Mouse (Mus musculus) stomach, embryonic 14.5 days (tissue): Measurements from ENCODE around the gene Tdp2. TPM values are rescaled to one million over a fixed set of nuclear protein-coding genes. Genes with fewer than 3 reads are reported as not detected.

ENCODE experiments used
- ATAC-seq: fragments of 200-750 bp; cut with Nextera tagmentation; 2 replicates; pipeline ENCODE4 v1.8.0; 2017; ENCODE audit warnings: low read depth, moderate TSS enrichment; ENCODE audit not compliant: insufficient number of reproducible peaks, insufficient read depth, low FRiP score
- H3K27ac ChIP-seq: fragments of 300-500 bp; sonication (generic); 2 replicates; pipeline ENCODE4 v1.5.1; 2014; ENCODE audit warnings: mild to moderate bottlenecking, low read length, moderate library complexity, mixed read lengths
- H3K27me3 ChIP-seq: fragments of 300-500 bp; sonication (generic); 2 replicates; pipeline ENCODE4 v1.6.1; 2014; ENCODE audit warnings: low read length, control low read depth, mixed read lengths; ENCODE audit not compliant: control insufficient read depth, insufficient read depth
- H3K36me3 ChIP-seq: fragments of 300-500 bp; sonication (generic); 2 replicates; pipeline ENCODE4 v1.6.1; 2014; ENCODE audit warnings: mild to moderate bottlenecking, control low read depth, low read length, moderate library complexity, mixed read lengths; ENCODE audit not compliant: control insufficient read depth, insufficient read depth
- H3K4me1 ChIP-seq: fragments of 300-500 bp; sonication (generic); 2 replicates; pipeline ENCODE4 v1.6.1; 2014; ENCODE audit warnings: low read length, control low read depth, mixed read lengths; ENCODE audit not compliant: control insufficient read depth, insufficient read depth
- H3K4me2 ChIP-seq: fragments of 300-500 bp; sonication (generic); replicated peaks from 2 replicates; pipeline ENCODE4 v1.6.1; 2014; ENCODE audit warnings: low read depth, low read length, control low read depth
- H3K4me3 ChIP-seq: fragments of 300-500 bp; sonication (generic); 2 replicates; pipeline ENCODE4 v1.5.1; 2014; ENCODE audit warnings: low read depth, low read length, control low read depth
- H3K9ac ChIP-seq: fragments of 300-500 bp; sonication (generic); replicated peaks from 2 replicates; pipeline ENCODE4 v1.6.1; 2014; ENCODE audit warnings: low read depth, mild to moderate bottlenecking, control low read depth, low read length, moderate library complexity, mixed read lengths
- H3K9me3 ChIP-seq: fragments of 300-500 bp; sonication (generic); 2 replicates; pipeline ENCODE4 v1.6.1; 2016; ENCODE audit warnings: low read depth, low read length, control low read depth; ENCODE audit not compliant: control insufficient read depth
- WGBS: fragments of 180-500 bp; shearing (Covaris S2); extraction: QIAGEN DNeasy Blood & Tissue Kit; methylation state at CpG from one replicate; pipeline ENCODE4 v1.1.7; 2014; 5-methylcytosine and 5-hydroxymethylcytosine counted together
- polyA plus RNA-seq: library from polyadenylated mRNA; unstranded; fragments of >200 nt; fragmentation: Nextera tagmentation; extraction: Ambion mirVana; gene quantifications from 2 replicates; pipeline ENCODE4 v1.2.1, GENCODE M21; 2014

Tdp2 gene
- polyA plus RNA-seq = 58.3 and 61.7 TPM in 2 replicates

DNA sequence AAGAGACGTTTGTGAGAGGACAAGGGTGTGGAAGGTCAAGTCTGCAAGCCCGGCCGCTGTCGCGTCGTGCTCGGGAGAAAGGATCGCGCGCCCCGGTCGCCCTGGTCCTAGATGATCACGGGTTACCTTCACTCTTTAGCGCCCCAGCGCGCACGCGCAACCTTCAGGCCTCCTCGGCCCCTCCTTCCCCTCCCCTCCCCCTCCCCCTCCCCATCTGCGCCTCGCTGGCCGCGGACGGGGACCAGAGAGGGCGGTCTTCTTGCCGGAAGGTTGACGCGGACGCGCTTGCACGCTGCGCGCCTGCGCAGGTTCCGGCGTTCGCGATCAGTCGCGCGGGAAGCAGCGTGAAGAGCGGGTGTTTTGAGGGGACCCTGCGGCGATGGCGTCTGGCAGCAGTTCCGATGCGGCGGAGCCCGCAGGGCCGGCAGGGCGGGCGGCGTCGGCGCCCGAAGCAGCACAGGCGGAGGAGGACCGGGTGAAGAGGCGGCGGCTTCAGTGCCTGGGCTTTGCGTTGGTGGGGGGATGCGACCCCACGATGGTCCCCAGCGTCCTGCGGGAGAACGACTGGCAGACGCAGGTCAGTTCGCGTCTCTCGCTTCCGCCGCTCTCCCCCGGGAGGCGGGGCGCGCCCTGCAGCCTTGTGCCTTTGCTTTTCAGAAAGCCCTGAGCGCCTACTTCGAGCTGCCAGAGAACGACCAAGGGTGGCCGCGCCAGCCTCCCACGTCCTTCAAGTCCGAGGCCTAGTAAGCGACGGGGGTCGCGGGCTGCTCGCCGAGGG is at the start of gene Tdp2, which contains the start of gene Acot13:
Tdp2 (plus strand) TSS at position 327 of the 778 bp plus-strand sequence.
Acot13 (minus strand) TSS at position 188 of the 778 bp plus-strand sequence.
- WGBS = under 1% methylated on average over 87 of the region's 90 CpGs
- H3K4me2 ChIP-seq = peak within 1 kb of the TSS; percentile 74
- peak; percentile 97 for ATAC-seq
- peak within 1 kb of the TSS; percentile 94 for H3K27ac ChIP-seq
- no peaks in the 10 kb centered on the region for H3K27me3 ChIP-seq
- H3K36me3 ChIP-seq = no peaks in the 10 kb centered on the region
- peaks cover 18% of the 10 kb centered on the region for H3K4me1 ChIP-seq
- peak within 1 kb of the TSS; percentile 76 for H3K4me3 ChIP-seq
- peak within 1 kb of the TSS; percentile 94 for H3K9ac ChIP-seq
- H3K9me3 ChIP-seq = no peaks in the 10 kb centered on the region

DNA sequence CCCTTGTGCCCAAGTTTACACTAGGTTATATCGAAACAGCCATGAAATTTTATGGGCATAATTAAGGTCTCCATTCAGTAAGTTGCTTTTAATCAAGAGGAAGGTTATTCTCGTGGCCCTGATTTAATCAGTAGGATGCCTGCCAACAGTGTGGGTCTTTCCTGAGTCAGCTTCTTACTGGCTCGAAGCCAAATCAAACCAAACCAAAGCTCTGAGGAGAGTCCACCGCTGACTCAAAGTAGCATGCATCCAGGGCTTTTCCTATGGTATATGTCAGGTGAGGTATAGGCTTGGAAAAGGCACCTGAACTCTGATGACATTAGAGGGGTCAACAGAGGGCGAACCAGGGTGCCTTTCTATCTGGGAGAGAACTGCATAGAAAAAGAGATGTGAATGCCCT is 49.6 kb upstream of the Tdp2 start:
- Histone ChIP-seq H3K9ac (no peak overlapping the region), H3K27me3 (no peaks in the 10 kb centered on the region), H3K4me2 (no peak overlapping the region), H3K4me3 (no peak overlapping the region), H3K36me3 (no peaks in the 10 kb centered on the region), H3K4me1 (no peaks in the 10 kb centered on the region), H3K9me3 (no peaks in the 10 kb centered on the region), H3K27ac (no peak overlapping the region)
- no peak for ATAC-seq
- WGBS = 67% methylated on average over 5 of the region's 5 CpGs

DNA sequence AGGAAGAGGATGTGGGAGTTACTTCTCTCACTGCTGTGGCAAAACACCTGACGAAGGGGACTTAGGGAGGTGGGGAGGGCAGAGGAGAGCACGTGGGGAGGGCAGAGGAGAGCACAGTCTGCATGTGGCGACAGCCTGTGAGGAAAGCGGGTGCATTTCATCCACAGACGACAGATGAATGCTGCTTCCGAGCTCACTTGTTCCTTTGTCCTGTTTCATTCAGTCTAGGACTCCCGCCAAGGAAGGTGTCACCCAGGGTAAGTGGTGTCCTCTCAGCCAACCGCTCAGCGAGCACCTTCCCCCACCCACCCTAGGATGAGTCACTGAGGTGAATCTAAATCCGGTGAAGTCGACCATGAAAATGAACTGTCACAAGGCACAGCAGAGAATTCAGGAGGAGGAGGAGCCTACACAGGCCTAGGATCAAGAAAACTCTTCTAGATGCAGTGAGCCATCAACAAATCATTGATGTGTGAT is 45.4 kb upstream of the Tdp2 start:
- WGBS = 54% methylated on average over 11 of the region's 11 CpGs
- no peaks in the 10 kb centered on the region for H3K9me3 ChIP-seq
- H3K4me1 ChIP-seq = no peaks in the 10 kb centered on the region
- ATAC-seq = no peak
- no peak overlapping the region for H3K9ac ChIP-seq
- H3K4me2 ChIP-seq = no peak overlapping the region
- no peaks in the 10 kb centered on the region for H3K36me3 ChIP-seq
- no peak overlapping the region for H3K27ac ChIP-seq
- H3K27me3 ChIP-seq = no peaks in the 10 kb centered on the region
- H3K4me3 ChIP-seq = no peak overlapping the region

DNA sequence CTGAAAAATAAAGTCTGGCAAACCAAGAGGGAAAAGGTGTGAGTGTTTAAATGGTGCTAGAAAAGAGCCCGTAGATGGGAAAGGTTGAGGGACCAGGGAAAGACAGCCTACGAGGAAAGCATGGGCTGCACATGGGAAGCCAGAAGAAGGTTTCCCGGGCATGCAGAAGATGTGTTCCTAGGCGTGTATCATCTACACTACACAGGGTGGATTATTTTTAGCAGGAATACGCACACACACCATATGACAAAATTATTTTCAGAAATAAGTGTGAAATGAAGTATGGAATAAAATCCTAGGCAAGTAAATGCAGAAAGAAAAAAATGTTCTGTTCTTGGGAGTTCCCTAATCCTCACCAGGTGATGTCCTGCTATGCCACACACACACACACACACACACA is 44.0 kb upstream of the Tdp2 start:
- H3K9me3 ChIP-seq = no peaks in the 10 kb centered on the region
- no peaks in the 10 kb centered on the region for H3K27me3 ChIP-seq
- WGBS = 92% methylated on average over 5 of the region's 5 CpGs
- no peak overlapping the region for H3K4me2 ChIP-seq
- H3K36me3 ChIP-seq = no peaks in the 10 kb centered on the region
- no peak overlapping the region for H3K27ac ChIP-seq
- no peak overlapping the region for H3K9ac ChIP-seq
- ATAC-seq = no peak
- H3K4me1 ChIP-seq = no peaks in the 10 kb centered on the region
- no peak overlapping the region for H3K4me3 ChIP-seq

DNA sequence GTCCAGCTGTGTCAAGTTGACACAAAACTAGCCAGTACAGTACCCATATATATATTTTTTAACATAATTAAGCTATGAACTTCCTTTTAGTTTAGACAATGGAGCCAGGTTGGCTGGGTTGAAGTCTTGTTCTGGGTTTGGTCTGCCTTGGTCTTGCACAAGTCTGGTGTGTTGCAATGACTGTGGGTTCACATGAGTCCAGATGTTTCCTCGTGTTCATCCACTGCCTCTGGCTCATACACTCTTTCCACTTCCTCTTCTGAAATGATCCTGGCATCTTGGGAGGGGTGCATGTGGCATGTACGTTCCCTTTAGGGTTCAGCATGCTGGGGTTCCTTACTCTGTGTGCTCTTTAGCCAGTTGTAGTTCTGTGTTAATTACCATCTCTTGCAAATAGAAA is 40.1 kb upstream of the Tdp2 start:
- no peak for ATAC-seq
- Histone ChIP-seq H3K36me3 (no peaks in the 10 kb centered on the region), H3K4me1 (no peaks in the 10 kb centered on the region), H3K4me3 (no peak overlapping the region), H3K4me2 (no peak overlapping the region), H3K9me3 (no peaks in the 10 kb centered on the region), H3K27me3 (no peaks in the 10 kb centered on the region), H3K9ac (no peak overlapping the region), H3K27ac (no peak overlapping the region)
- WGBS = 69% methylated on average over 2 of the region's 2 CpGs

DNA sequence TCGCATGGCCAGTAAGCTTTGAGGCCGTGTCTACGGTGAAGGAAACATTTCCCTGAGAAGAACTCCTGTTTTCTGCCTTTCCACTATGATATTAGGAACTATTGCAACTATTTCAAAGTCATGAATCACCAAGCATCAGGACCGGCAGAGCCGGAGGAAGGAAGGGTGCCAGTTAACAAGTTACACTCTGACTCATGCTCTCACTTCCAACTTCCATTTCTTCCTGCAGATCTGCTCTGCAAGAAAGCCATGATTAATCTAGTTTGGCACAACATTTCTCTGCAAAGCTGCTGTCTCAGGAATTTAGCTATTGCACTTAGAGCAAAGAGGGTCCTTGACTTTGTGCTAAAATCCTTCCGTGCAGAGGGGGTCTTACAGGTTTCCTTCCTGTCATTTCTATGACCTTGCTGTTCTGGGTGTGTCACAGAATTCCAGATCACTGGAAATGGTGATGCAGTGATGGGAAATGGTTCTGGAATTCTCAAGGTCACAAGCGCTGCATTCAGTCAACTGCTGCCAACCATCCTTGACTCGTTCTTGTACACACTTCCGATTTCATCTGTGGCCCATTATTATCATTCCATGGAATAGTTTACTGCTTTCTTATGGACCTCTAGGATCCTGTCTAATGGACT is 39.0 kb upstream of the Tdp2 start:
- Histone ChIP-seq H3K27me3 (no peaks in the 10 kb centered on the region), H3K4me2 (no peak overlapping the region), H3K9me3 (no peaks in the 10 kb centered on the region), H3K27ac (no peak overlapping the region), H3K4me1 (no peaks in the 10 kb centered on the region), H3K36me3 (no peaks in the 10 kb centered on the region), H3K4me3 (no peak overlapping the region), H3K9ac (no peak overlapping the region)
- WGBS = 76% methylated on average over 9 of the region's 9 CpGs
- no peak for ATAC-seq

DNA sequence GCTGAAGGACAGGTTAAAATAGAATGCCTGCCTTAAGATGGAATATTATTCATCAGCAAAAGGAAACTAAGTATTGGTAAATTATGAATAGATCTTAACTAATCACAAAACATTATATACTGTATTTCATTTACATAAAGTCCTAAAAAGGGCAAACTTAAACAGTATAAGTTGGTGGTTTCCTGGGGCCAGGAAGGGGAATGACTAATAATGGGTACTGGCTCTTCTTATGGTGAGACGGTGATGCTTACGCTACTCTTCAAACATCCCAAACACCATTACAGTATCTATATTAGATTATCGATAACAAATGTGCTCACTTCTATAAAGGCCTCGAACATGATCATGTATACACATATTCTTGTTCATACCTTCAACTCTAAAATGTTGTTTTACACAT is 32.8 kb upstream of the Tdp2 start:
- WGBS = 94% methylated on average over 4 of the region's 4 CpGs
- ATAC-seq = no peak
- H3K27me3 ChIP-seq = no peaks in the 10 kb centered on the region

DNA sequence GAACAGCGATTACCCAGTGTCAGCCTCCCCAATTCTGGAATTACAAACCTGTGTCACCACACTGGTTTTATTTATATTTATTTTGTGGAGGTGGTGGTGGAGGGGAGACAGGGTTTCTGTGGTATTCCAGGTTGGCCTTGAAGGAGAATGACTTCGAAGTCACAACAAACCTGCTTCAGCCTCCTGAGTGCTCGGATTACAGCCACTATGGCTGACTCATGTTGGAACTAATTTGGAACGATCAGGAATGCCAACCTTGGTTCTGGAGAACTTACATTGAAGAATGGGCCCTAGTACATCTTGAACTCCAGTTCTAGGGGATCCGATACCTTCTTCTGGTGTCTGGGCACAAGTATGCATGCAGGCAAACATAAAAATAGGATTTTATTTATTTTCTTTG is 32.1 kb upstream of the Tdp2 start:
- H3K4me3 ChIP-seq = peak overlapping the region; percentile 48; the same call in 1 of the 2 replicates
- ATAC-seq = no peak
- no peak overlapping the region for H3K27ac ChIP-seq
- peaks cover 8% of the 10 kb centered on the region; the same call in 1 of the 2 replicates for H3K4me1 ChIP-seq
- 61% methylated on average over 5 of the region's 5 CpGs for WGBS
- H3K9me3 ChIP-seq = no peaks in the 10 kb centered on the region
- H3K36me3 ChIP-seq = no peaks in the 10 kb centered on the region
- no peaks in the 10 kb centered on the region for H3K27me3 ChIP-seq
- peak overlapping the region; percentile 54 for H3K4me2 ChIP-seq
- peak overlapping the region; percentile 40; the same call in 1 of the 2 replicates for H3K9ac ChIP-seq

More for the DNA sequence above, 32.8 kb upstream of the Tdp2 start:
- H3K9ac ChIP-seq = no peak overlapping the region
- H3K4me1 ChIP-seq = peaks cover 4% of the 10 kb centered on the region; the same call in 1 of the 2 replicates
- no peak overlapping the region for H3K4me3 ChIP-seq
- no peaks in the 10 kb centered on the region for H3K36me3 ChIP-seq
- H3K9me3 ChIP-seq = no peaks in the 10 kb centered on the region
- H3K4me2 ChIP-seq = no peak overlapping the region
- H3K27ac ChIP-seq = no peak overlapping the region
